Mouse (Mus musculus) cerebellum, adult 8-10 months (tissue): ENCODE data around the gene Kbtbd13.

ENCODE experiments used
- DNase-seq: peaks from one replicate; pipeline ENCODE4 v3.0.0; 2022

Kbtbd13 gene

GRCm38 (mm10) chr9:65392638-65393364 is 1.3 kb upstream of the Kbtbd13 start:
- DNase-seq, result peak; percentile 39

DNA sequence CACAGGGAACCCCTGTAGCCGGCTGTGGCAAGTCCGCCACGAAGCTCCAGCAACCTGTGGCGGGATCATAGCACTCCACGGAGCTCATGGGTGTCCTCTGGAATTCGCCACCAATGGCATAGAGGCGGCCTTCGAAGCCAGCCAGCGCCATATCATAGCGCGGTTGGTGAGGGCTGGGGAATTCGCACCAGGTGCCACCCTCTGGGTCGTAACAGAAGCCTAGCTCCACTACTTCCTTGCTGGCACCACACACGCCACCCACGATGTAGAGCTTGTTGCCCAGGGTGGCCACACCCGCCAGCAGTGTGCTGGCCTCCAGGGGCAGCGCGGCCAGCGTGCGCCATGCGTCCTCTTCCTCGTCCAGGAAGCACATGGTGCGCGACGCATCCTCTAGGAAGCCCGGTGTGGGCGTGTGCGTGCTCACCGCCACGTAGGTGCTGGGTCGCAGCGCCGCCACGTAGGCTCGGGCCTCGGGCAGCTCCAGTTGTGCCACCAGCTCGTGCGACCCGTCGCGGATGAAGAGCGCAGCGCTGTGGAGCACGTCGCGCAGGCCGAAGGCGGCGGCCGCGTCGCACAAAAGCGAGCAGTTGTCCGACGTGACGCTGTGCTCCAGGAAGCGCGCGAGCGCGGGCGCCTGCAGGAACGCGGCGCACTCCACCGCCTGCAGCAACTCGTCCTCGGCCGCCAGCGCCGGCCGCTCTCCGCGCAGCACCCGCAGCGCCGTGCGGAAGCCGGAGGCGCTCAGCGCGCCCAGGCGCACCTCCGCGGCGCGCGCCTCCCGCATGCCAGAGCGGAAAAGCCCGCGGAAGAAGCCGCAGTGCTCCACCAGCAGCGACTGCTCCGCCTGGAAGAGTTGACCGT is 470 bp downstream of the Kbtbd13 start:
- DNase-seq, result no peak

DNA sequence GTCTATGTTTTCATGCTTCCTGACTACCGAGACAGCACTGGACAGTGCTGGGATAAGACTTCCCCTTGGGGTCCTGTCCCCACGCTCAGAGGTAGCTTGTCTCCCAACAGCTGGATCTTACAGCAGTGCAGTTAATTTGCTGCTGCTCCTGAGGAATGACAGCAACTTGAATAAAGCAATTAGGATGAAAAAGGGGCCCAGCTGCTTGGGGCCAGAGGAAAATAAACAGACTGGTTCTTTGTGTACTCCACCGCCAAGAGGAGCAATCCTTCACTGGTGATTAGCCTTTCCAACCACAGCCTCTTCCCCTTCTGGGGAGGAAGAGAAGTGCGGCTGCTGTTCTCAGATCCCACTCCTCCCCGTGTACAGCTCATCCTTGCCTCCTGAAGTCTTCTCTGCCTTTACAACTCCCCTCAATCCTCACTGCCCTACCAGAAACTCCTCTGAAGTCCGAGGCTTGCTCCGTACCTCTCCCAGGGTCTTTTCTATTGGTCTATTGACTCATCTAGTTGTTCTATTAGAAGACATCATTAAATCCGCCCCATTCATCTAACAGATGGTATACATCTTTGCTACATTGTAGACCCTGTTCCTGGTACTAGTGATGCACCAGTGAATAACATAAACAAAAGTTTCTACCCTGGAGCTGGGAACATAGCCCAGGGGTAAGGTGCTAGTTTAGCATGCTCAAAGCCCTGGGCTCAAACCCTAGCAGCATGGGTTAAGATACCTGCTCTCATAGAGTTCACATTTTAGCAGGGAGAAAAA is 4.9 kb downstream of the Kbtbd13 start:
- no peak for DNase-seq

DNA sequence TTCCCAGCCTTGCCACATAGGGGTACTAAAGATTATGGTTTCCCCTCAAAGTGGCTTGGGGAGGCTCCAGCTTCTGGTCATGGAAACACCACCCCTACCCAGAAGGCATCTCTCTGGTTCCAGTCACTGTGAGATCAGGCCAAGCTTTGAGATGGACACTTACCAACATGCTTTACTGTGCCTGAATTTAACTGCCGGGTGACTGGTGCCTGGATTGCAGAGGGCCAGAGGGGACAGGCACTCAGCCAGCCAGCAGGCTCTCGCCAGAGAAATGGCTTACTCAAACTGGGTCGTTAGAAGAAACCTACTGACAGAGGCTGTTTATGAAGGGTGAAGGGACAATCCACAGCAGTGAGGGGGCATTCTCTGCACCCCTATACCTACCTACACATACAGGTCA is 7.2 kb downstream of the Kbtbd13 start:
- no peak for DNase-seq

DNA sequence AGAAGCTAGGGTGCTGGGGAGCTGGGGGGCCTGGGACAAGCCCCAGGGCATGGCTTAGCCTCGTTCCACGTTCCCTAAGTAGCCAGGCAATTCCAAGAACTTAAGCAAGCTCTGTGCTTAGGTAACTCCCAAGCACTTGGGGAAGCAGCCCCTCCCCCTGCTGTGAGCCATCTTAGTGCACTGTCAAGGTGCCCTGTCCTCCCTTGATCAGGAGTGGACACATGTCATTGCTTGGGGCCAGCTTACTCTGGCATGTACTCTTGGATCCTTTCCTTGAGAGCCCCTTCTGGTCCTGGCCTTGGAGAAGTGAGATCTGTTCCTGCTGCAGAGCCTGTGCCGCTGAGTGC is 8.7 kb downstream of the Kbtbd13 start:
- DNase-seq, result no peak

- no peak for DNase-seq
These were observed 9.3 kb downstream of the Kbtbd13 start for GRCm38 (mm10) chr9:65382031-65382750.

GRCm38 (mm10) chr9:65381017-65381590 is 10.3 kb downstream of the Kbtbd13 start:
- no peak for DNase-seq

DNA sequence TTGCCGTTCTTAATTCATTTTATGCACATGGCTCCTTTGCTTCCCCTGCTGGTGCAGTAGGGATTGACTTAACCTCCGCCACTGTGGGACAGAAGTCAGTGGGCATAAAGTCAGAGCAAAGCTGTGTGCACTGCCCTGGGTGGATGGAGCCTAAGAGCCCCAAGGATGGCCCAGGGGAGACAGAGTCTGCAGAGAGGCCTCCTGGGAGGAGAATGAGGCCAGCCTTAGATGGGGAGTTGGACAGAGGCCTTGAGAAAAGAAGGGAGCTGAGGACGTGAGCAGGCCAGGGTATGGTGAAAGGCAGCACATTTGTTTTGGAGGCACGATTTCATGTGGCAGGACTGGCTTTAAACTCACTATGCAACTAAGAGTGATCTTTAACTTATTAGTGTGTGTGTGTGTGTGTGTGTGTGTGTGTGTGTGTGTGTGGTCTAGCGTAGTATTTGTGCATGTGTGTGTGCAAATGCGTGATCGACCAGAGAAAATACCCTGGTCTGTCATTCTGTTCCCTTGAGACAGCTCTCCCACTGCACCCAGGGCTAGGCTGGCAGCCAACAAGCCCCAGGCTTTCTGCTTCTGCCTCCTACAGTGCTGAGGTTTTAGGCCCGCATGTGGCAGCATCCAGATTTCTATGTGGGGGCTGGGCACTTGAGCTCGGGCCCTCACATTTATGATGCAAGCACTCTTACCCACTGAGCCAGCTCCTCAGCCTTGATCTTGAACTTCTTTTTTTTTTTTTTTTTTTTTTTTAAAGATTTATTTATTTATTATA is 16.1 kb downstream of the Kbtbd13 start:
- no peak for DNase-seq

- no peak for DNase-seq
These were observed 16.8 kb downstream of the Kbtbd13 start for GRCm38 (mm10) chr9:65374468-65375162.

DNA sequence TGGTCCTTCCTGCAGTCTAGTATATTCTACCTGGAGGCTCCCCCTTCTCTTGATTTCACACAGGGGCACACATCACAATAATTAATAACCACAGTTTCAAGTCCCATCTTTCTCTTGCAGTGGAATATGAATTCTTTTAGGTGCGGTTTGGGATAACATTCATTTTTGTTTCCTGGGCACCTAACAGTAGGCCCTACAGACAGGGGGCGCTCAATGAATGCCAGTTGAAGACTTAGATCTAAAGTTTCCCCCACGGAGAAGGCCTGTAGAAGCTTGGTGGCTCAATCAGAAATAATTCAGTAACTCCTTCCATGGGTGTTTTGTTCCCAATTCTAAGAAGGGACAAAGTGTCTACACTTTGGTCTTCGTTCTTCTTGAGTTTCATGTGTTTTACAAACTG is 19.0 kb downstream of the Kbtbd13 start:
- DNase-seq, result peak; percentile 12

DNA sequence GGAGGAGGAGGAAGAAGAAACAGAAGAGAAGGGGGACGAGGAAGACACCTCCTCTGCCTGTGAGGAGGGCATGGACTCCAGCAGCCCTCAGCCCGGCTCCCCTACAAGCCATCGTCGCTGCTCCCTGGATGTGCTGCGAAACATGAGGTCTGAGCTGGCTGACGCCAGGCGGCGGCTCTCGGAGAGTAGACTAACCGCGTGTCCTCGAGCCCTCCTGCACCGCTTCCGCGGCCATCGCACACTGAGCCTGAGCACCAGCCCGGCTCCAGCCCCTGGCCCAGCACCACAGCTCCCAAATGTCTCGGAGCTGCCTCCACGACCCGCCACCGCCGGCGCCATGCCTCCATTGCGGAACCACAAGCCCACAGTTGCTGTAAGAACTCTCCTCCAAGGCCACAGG is 19.7 kb downstream of the Kbtbd13 start:
- DNase-seq, result no peak

GRCm38 (mm10) chr9:65365721-65366120 is 25.7 kb downstream of the Kbtbd13 start:
- no peak for DNase-seq

DNA sequence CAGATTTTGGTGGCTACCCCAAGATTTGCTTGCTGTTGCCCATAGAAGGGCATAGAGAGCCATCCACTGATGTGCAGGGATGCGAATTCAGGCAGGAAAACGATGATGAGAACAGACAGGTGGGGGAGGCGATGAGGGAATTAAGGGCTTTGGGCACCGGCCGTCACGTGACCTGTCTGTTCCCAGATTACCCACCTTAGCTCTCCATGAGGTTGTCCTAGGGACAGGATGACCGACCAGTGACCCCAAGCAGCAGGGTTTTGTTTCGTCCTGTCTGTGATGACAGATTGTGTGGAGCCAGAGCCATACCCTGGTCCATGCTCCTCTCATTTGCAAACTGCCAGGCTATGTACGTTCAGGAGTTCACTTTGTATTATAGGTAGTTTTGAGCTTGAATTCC is 27.8 kb downstream of the Kbtbd13 start:
- DNase-seq, result no peak

GRCm38 (mm10) chr9:65360641-65361448 is 30.6 kb downstream of the Kbtbd13 start, which contains the start of gene Ubap1l:
Gene Ubap1l (plus strand): TSS chr9:65361041.
- no peak for DNase-seq

DNA sequence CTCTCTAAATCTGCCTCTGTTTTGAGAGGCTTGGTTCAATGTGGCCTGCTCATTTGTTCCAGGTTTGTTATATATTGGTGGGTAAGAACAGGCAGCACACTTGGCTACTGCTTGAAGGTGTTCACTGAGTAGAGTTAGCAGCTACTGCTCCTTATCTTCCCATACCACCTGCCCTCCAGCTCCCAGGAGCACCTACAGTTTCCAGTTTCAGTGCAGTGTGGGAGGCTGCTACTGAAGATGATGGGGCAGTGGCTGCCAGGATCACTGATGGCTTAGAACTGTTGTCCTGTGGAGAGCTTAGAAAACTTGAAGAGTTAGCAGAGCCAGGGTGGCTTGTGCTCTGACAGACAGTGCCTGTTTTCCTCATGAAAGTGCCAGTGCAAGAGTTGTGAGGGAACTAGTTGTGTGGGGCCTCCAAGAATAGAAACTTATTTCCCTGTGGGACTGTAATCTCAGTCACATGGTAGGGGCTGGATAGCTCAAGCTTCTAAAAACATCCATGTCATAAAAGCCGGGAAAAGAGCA is 32.4 kb downstream of the Kbtbd13 start:
- DNase-seq, result no peak

GRCm38 (mm10) chr9:65356971-65357370 is 34.5 kb downstream of the Kbtbd13 start:
- no peak for DNase-seq

GRCm38 (mm10) chr9:65356561-65356960 is 34.9 kb downstream of the Kbtbd13 start:
- no peak for DNase-seq

- no peak for DNase-seq
These were observed 38.2 kb downstream of the Kbtbd13 start for GRCm38 (mm10) chr9:65353251-65353650.

GRCm38 (mm10) chr9:65347112-65347850 is 44.2 kb downstream of the Kbtbd13 start:
- no peak for DNase-seq
